Mouse (Mus musculus) midbrain, embryonic 11.5 days (tissue): ENCODE data around the gene Krtcap3. TPM values are rescaled to one million over a fixed set of nuclear protein-coding genes. Genes with fewer than 3 reads are reported as not detected.

Experiments used
- ATAC-seq: fragments of 200-750 bp; cut with Nextera tagmentation; 2 replicates; pipeline ENCODE4 v1.8.0; 2017; ENCODE audit warnings: moderate TSS enrichment, moderate library complexity; ENCODE audit not compliant: low FRiP score
- DNase-seq: peaks from one replicate; pipeline ENCODE4 v3.0.0; 2015; ENCODE audit warnings: low spot score; ENCODE audit errors: missing footprints
- H3K27ac ChIP-seq: fragments of 300-500 bp; sonication (generic); 2 replicates; pipeline ENCODE4 v1.5.1; 2014; ENCODE audit warnings: low read depth, low read length
- H3K27me3 ChIP-seq: fragments of 300-500 bp; sonication (generic); 2 replicates; pipeline ENCODE4 v1.6.1; 2014; ENCODE audit warnings: mild to moderate bottlenecking, low read length, moderate library complexity, mixed read lengths; ENCODE audit not compliant: control insufficient read depth, insufficient read depth
- H3K36me3 ChIP-seq: fragments of 300-500 bp; sonication (generic); 2 replicates; pipeline ENCODE4 v1.6.1; 2014; ENCODE audit warnings: mild to moderate bottlenecking, low read length, moderate library complexity, mixed read lengths; ENCODE audit not compliant: control insufficient read depth, insufficient read depth
- H3K4me1 ChIP-seq: fragments of 300-500 bp; sonication (generic); 2 replicates; pipeline ENCODE4 v1.6.1; 2014; ENCODE audit warnings: low read length; ENCODE audit not compliant: control insufficient read depth, insufficient read depth
- H3K4me2 ChIP-seq: fragments of 300-500 bp; sonication (generic); 2 replicates; pipeline ENCODE4 v1.6.1; 2014; ENCODE audit warnings: mild to moderate bottlenecking, moderate library complexity
- H3K4me3 ChIP-seq: fragments of 300-500 bp; sonication (generic); 2 replicates; pipeline ENCODE4 v1.5.1; 2014; ENCODE audit warnings: low read depth, low read length
- H3K9ac ChIP-seq: fragments of 300-500 bp; sonication (generic); 2 replicates; pipeline ENCODE4 v1.6.1; 2014; ENCODE audit warnings: low read length
- H3K9me3 ChIP-seq: fragments of 300-500 bp; sonication (generic); 2 replicates; pipeline ENCODE4 v1.6.1; 2016; ENCODE audit warnings: low read length; ENCODE audit not compliant: control insufficient read depth
- WGBS: fragments of 180-500 bp; shearing (Covaris S2); extraction: QIAGEN DNeasy Blood & Tissue Kit; methylation state at CpG from one replicate; pipeline ENCODE4 v1.1.7; 2014; 5-methylcytosine and 5-hydroxymethylcytosine counted together
- polyA plus RNA-seq: library from polyadenylated mRNA; unstranded; fragments of >200 nt; fragmentation: Nextera tagmentation; extraction: Ambion mirVana; gene quantifications from 2 replicates; pipeline ENCODE4 v1.2.1, GENCODE M21; 2014

The Krtcap3 gene
- polyA plus RNA-seq, 1 experiment from 2014 or later = 2.6 TPM

GRCm38 (mm10) chr5:31266101-31266500 lies 14.6 kb downstream of the Krtcap3 start:
- Histone ChIP-seq H3K4me1 (no peaks in the 10 kb centered on the region), H3K4me3 (no peak overlapping the region), H3K27me3 (no peaks in the 10 kb centered on the region), H3K4me2 (no peak overlapping the region), H3K36me3 (peaks cover 8% of the 10 kb centered on the region), H3K27ac (no peak overlapping the region), H3K9me3 (no peaks in the 10 kb centered on the region), H3K9ac (no peak overlapping the region)
- ATAC-seq = no peak
- WGBS = 91% methylated on average over 7 of the region's 7 CpGs
- no peak for DNase-seq

DNA sequence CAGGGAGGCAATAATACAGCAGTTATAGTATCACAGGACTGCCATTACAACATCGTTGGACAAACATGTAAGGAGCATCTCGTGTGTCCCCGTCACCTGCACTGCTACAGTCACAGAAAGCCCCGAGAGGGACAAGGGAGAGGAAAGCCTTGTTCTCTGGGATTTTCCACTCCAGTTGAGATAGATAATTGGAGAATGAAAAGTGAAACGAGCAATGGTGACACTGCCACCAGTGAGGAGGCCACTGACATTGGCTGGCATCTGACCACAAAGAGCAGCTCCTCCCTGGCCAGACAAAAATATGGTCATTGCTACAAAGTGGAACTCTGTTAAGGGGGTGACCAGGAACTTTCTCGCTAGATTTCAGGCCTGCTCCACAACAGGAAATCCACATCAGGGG lies 16.2 kb downstream of the Krtcap3 start:
- Histone ChIP-seq H3K9ac (no peak overlapping the region), H3K36me3 (peaks cover 8% of the 10 kb centered on the region), H3K4me1 (no peaks in the 10 kb centered on the region), H3K27me3 (no peaks in the 10 kb centered on the region; the same call in 1 of the 2 replicates), H3K4me2 (no peak overlapping the region), H3K4me3 (no peak overlapping the region), H3K9me3 (no peaks in the 10 kb centered on the region), H3K27ac (no peak overlapping the region)
- ATAC-seq = no peak
- 49% methylated on average over 6 of the region's 6 CpGs for WGBS
- no peak for DNase-seq

- 88% methylated on average over 6 of the region's 6 CpGs for WGBS
- no peaks in the 10 kb centered on the region for H3K9me3 ChIP-seq
- H3K4me2 ChIP-seq = no peak overlapping the region
- H3K27me3 ChIP-seq = no peaks in the 10 kb centered on the region; the same call in 1 of the 2 replicates
- peaks cover 2% of the 10 kb centered on the region; the same call in 1 of the 2 replicates for H3K36me3 ChIP-seq
- no peak overlapping the region for H3K9ac ChIP-seq
- ATAC-seq (no peak), DNase-seq (no peak)
- H3K4me3 ChIP-seq = no peak overlapping the region
- no peak overlapping the region for H3K27ac ChIP-seq
- H3K4me1 ChIP-seq = no peaks in the 10 kb centered on the region
Observed at GRCm38 (mm10) chr5:31273018-31273417, 21.5 kb downstream of the Krtcap3 start.

GRCm38 (mm10) chr5:31279245-31279988 lies 27.9 kb downstream of the Krtcap3 start:
- no peak for DNase-seq
- no peaks in the 10 kb centered on the region for H3K9me3 ChIP-seq

GRCm38 (mm10) chr5:31288225-31288624 lies 36.7 kb downstream of the Krtcap3 start:
- Histone ChIP-seq H3K4me2 (no peak overlapping the region), H3K4me1 (peaks cover 11% of the 10 kb centered on the region; the same call in 1 of the 2 replicates), H3K27me3 (no peaks in the 10 kb centered on the region), H3K4me3 (no peak overlapping the region), H3K36me3 (peaks cover 8% of the 10 kb centered on the region; the same call in 1 of the 2 replicates), H3K9ac (no peak overlapping the region), H3K9me3 (no peaks in the 10 kb centered on the region), H3K27ac (no peak overlapping the region)
- WGBS = 86% methylated on average over 4 of the region's 4 CpGs
- ATAC-seq (no peak), DNase-seq (no peak)

More at GRCm38 (mm10) chr5:31279245-31279988, 27.9 kb downstream of the Krtcap3 start:
- no peaks in the 10 kb centered on the region for H3K27me3 ChIP-seq
- H3K9ac ChIP-seq = no peak overlapping the region
- no peak overlapping the region for H3K4me2 ChIP-seq
- 87% methylated on average over 20 of the region's 20 CpGs for WGBS
- no peak for ATAC-seq
- H3K4me3 ChIP-seq = no peak overlapping the region
- H3K27ac ChIP-seq = no peak overlapping the region
- H3K36me3 ChIP-seq = peaks cover 12% of the 10 kb centered on the region
- no peaks in the 10 kb centered on the region for H3K4me1 ChIP-seq

DNA sequence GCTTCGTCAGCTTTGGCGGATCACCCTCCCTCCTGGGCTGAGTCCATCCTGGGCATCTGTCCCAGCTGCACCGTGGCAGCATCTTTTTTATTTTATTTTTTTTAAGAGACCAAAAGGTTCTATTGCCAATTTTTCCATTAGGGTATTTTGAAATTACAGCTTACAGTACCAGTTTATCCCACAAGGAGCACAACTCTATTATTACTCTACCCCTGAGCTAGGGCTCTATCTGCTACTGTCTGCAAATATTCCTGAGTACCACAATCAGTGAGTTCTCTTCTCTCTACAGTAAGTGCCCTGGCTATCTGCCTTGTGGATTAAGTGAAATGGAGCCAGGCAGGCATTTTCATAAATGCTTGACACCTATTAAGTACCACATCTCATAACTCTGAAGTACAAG lies 37.2 kb downstream of the Krtcap3 start:
- H3K9me3 ChIP-seq = no peaks in the 10 kb centered on the region
- 76% methylated on average over 3 of the region's 3 CpGs for WGBS
- no peak for ATAC-seq

DNA sequence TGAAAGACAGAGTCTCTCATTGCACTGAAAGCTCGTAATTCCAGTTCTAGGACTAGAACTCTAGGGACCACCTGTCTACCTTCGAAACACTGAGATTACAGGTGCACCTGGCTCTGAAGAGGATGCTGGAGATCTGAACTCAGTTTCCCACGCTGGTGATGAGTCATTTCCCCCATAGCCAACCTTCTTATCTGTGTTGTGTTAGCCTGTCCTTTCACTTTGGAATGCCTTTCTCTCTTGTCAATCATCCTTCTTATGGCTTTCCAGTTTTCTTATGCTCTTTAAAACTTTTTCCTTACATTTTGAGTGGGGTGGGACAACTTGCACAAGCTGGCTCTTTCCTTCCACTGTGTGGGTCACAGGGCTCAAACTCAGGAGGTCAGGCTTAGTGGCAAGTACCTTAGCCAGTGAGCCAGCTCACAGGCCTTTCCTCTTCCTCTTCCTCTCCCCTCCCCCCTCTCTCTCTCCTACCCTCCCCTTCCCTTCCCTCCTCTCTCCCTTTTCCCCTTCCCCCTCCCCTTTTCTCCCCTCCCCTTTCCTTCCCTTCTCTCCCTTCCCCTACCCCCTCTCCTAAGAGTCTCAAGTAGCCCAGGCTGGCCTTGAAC lies 38.2 kb downstream of the Krtcap3 start:
- H3K27ac ChIP-seq = no peak overlapping the region
- ATAC-seq (no peak), DNase-seq (no peak)
- H3K9ac ChIP-seq = no peak overlapping the region
- no peak overlapping the region for H3K4me3 ChIP-seq
- 83% methylated on average over 3 of the region's 3 CpGs for WGBS
- peaks cover 15% of the 10 kb centered on the region for H3K4me1 ChIP-seq
- H3K9me3 ChIP-seq = no peaks in the 10 kb centered on the region
- peak overlapping the region; percentile 80 for H3K4me2 ChIP-seq
- H3K36me3 ChIP-seq = 0 out of 2 replicates have a peak, but pooled peaks cover 8% of the 10 kb centered on the region
- H3K27me3 ChIP-seq = no peaks in the 10 kb centered on the region

More for the DNA sequence above, 37.2 kb downstream of the Krtcap3 start:
- DNase-seq = no peak
- H3K9ac ChIP-seq = no peak overlapping the region
- peaks cover 8% of the 10 kb centered on the region; the same call in 1 of the 2 replicates for H3K36me3 ChIP-seq
- H3K4me3 ChIP-seq = no peak overlapping the region
- H3K27me3 ChIP-seq = no peaks in the 10 kb centered on the region
- no peak overlapping the region for H3K27ac ChIP-seq
- H3K4me1 ChIP-seq = peaks cover 11% of the 10 kb centered on the region; the same call in 1 of the 2 replicates
- no peak overlapping the region for H3K4me2 ChIP-seq

DNA sequence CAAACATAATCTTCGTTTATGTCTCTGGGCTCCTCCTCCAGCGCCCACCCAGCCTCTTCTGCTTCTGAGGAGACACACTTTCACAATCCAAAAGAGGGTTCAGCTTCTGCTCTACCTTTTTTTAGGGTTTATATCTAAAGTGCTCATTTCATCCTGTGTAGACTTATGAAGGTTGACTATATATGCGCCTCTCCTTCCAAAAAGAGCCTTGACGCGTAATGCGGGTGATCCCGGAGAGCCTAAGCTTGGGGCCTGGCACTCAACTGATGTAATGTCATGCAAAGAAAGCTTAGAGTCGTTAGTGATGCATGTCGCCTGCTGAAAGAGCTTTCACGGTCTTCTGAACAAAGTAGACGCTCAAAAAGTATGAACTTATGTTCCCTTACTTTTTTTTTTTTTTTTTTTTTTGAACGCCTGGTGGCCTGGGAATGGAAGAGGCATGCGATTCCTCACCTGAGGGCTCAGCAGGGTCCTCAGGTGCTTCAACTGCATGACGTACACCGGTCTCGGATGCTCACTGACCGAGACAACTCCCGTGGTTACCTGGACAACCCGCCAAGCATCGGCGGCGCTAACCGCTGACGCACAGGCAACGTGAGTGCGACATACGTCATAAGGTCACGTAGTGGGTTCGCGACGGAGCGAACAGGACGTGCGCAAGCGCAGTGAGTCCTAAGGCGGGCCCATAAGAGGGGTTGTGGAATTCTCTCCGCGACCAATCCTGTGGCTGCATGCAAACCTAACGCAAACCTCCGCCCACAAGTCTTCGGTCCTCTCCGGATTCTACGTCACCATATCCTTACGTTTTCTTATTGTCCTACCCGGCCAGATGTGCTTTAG lies 39.2 kb downstream of the Krtcap3 start, which contains the start of gene Ift172:
TSS of gene Ift172 (minus strand) at position 596 of the 840 bp plus-strand sequence.
- WGBS = 3% methylated on average over 45 of the region's 45 CpGs
- H3K36me3 ChIP-seq = 0 out of 2 replicates have a peak, but pooled peaks cover under 1% of the 10 kb centered on the region
- H3K9me3 ChIP-seq = no peaks in the 10 kb centered on the region
- H3K4me1 ChIP-seq = peaks cover 21% of the 10 kb centered on the region
- peak within 1 kb of the TSS; percentile 64 for H3K27ac ChIP-seq
- H3K9ac ChIP-seq = peak within 1 kb of the TSS; percentile 67
- ATAC-seq (peak; percentile 90), DNase-seq (peak; percentile 99)
- peak within 1 kb of the TSS; percentile 49 for H3K4me3 ChIP-seq
- H3K4me2 ChIP-seq = peak within 1 kb of the TSS; percentile 80
- no peaks in the 10 kb centered on the region for H3K27me3 ChIP-seq
